27 mouse cellular contexts compared by ENCODE assay signal in the genomic region with DNA sequence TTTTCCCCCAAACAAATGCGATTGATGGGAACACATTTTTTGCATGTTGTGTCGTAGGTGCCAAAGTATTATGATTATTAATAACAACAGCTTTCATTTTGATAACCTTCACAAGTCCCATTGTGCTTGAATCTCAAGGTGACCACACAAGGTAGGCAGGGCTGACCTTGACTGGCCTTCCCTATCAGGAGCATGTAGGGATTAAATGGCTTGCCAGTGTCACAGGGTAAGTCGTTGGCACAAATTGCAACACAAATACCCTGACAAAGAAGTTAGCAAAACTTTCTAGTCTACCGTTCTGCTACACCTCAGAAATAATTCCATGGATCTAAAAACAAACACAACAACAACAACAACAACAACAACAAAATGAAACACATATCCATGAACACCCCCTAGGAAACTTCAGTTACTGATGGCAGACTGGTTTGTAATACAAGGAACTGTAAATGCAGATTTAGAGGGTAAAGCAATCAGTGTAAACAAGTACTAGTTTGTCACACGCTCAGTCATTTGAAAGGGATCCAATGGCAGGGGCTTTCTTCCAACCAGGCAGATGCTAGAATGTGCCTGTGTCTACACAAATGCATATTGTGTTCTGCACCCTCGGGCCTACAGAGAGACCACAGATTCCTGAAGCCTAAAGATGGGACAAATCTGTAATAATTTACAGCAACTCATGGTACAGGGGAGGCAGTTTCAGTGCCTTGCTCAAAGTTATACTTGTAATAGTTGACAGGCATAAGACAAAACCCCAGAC. TPM values are rescaled to one million over a fixed set of nuclear protein-coding genes. Genes with fewer than 3 reads are reported as not detected.
DNase-seq lines count a peak whose midpoint lies in the region; ATAC-seq lines count a peak whose summit lies in the region.
"Had no signal": no experiment of that assay in that cellular context is flagged by ENCODE, and none has a peak within 500 bp of the region (broad histone marks: within the 10 kb centered on the region; RNA-seq: fewer than 3 reads in every experiment).

No protein-coding gene starts in this region.

- DNase-seq in heart, adult 18-20 months: peak; percentile 47 to 48
- DNase-seq in heart, postnatal 25 days (ENCODE audit: low spot score): no peak
- peak; percentile 45 for DNase-seq in lung, postnatal 10 days
- no peak for DNase-seq in lung, postnatal 36 days
- no peak for DNase-seq in cerebellum, adult 8-10 months
- DNase-seq in adipocyte (ENCODE audit: low spot score): no peak
- DNase-seq: cerebellum, adult 11-12 months; embryo, embryonic 11 days; gastrocnemius, adult 2 months; kidney, adult 9 months; kidney, postnatal 14 days had no signal

- H3K36me3 ChIP-seq in heart, embryonic 14.5 days (ENCODE audit: control insufficient read depth, insufficient read depth, low read length): no peaks in the 10 kb centered on the region
- H3K36me3 ChIP-seq: embryonic facial prominence, embryonic 13.5 days; forebrain, embryonic 12.5 days; midbrain, embryonic 12.5 days had no signal

- H3K4me3 ChIP-seq in heart, embryonic 14.5 days (ENCODE audit: control insufficient read depth in 1 of 2, insufficient read depth in 1 of 2, low read depth in 1 of 2, low read length in 2 of 2): no peak overlapping the region
- H3K4me3 ChIP-seq: embryonic facial prominence, embryonic 13.5 days; erythroblast, embryonic 14.5 days; forebrain, embryonic 12.5 days; gastrocnemius, adult 2 months; layer of hippocampus, adult 2 months; midbrain, embryonic 12.5 days had no signal

- intact Hi-C loops in heart, postnatal 25 days (cut with DNase I): loop anchor here (2.0 to 5.0 kb wide), 2 partner anchors 49 to 94 kb away; no protein-coding TSS in a partner anchor

- peak overlapping the region; percentile 60 to 78 for H3K27ac ChIP-seq in heart, embryonic 14.5 days (replicated peaks in 1 of 2; ENCODE audit: control insufficient read depth in 1 of 2, insufficient read depth in 1 of 2, low read depth in 2 of 2, low read length in 2 of 2)
- H3K27ac ChIP-seq: embryonic facial prominence, embryonic 13.5 days; forebrain, embryonic 12.5 days; gastrocnemius, adult 2 months; hindbrain, postnatal 0 days; layer of hippocampus, adult 2 months; midbrain, embryonic 12.5 days; stomach, postnatal 0 days had no signal

- no peaks in the 10 kb centered on the region; the same call in 1 of the 2 replicates for H3K9me3 ChIP-seq in heart, embryonic 14.5 days (ENCODE audit: control insufficient read depth, low read length)
- H3K9me3 ChIP-seq: embryonic facial prominence, embryonic 13.5 days; forebrain, embryonic 12.5 days; midbrain, embryonic 12.5 days had no signal

- H3K4me1 ChIP-seq in heart, embryonic 14.5 days (ENCODE audit: control insufficient read depth in 2 of 2, insufficient read depth in 2 of 2, low read length in 2 of 2): peaks cover 20 to 38% of the 10 kb centered on the region in 2 experiments
- H3K4me1 ChIP-seq: forebrain, embryonic 12.5 days; midbrain, embryonic 12.5 days had no signal

- ATAC-seq in heart, embryonic 14.5 days (ENCODE audit: insufficient number of reproducible peaks, insufficient read depth, low FRiP score, low read depth): 0 out of 2 replicates have a peak, but pooled peaks have one; percentile 6
- ATAC-seq: CD4-positive, CD25-positive, alpha-beta regulatory T cell, adult 4 months; hindbrain, postnatal 0 days; intestine, embryonic 16.5 days had no signal

- no peaks in the 10 kb centered on the region for H3K27me3 ChIP-seq in heart, embryonic 14.5 days (ENCODE audit: control insufficient read depth, insufficient read depth, low read length)
- H3K27me3 ChIP-seq: embryonic facial prominence, embryonic 13.5 days; forebrain, embryonic 12.5 days; midbrain, embryonic 12.5 days had no signal

- no peak overlapping the region for H3K9ac ChIP-seq in heart, embryonic 14.5 days (ENCODE audit: low read length)
- H3K9ac ChIP-seq: embryonic facial prominence, embryonic 13.5 days; forebrain, embryonic 12.5 days; midbrain, embryonic 12.5 days had no signal

- H3K4me2 ChIP-seq in heart, embryonic 14.5 days (ENCODE audit: low read length): no peak overlapping the region
- H3K4me2 ChIP-seq: embryonic facial prominence, embryonic 13.5 days; forebrain, embryonic 12.5 days; midbrain, embryonic 12.5 days had no signal

- WGBS in heart, embryonic 14.5 days: 73% methylated on average over 6 of the region's 6 CpGs

RNA-seq across cellular contexts. Expression of gene Ankrd1, which starts 46.7 kb away (rescaled TPM):
- 100 to 1,000 TPM; 603 to 858 TPM for total RNA-seq in heart, adult 18-20 months (2021)
- 100 to 1,000 TPM; 411 to 470 TPM for total RNA-seq in heart, postnatal 25 days (2021)
- polyA plus RNA-seq in heart, embryonic 14.5 days (2014; fragmentation: Nextera tagmentation; extraction: Ambion mirVana): 420 and 520 TPM in 2 replicates
- total RNA-seq: adrenal gland, adult 18-20 months; layer of hippocampus, adult 2 months; layer of hippocampus, postnatal 25 days; megakaryocyte, adult 5-6 weeks; neutrophil, adult 5-6 weeks had no signal
- polyA plus RNA-seq: CD4-positive, CD25-positive, alpha-beta regulatory T cell, adult 4 months; erythroblast, embryonic 14.5 days; forebrain, embryonic 12.5 days; hindbrain, embryonic 11.5 days; hindbrain, postnatal 0 days; small intestine, adult 2 months had no signal

Comparison
In these comparisons a context has a peak if more than half of its experiments do, and no peak if none do; other contexts are left out.
1. DNase-seq: peak in heart, adult 18-20 months (2 of 2) and lung, postnatal 10 days (single experiment); none in heart, postnatal 25 days (single experiment), lung, postnatal 36 days (single experiment), cerebellum, adult 8-10 months (single experiment) and adipocyte (single experiment).